Mouse (Mus musculus): ENCODE measurements around the gene Cemip. TPM values are rescaled to one million over a fixed set of nuclear protein-coding genes. Genes with fewer than 3 reads are reported as not detected.
"Not testable (repeated sequence)": the region's sequence is repeated elsewhere in the genome, so short reads cannot be mapped to it uniquely, and the experiment has no call there.

Gene Cemip
- polyA plus RNA-seq (2015; fragmentation: Nextera tagmentation; extraction: Ambion mirVana) = 0.81 and 0.97 TPM in 2 replicates

DNA sequence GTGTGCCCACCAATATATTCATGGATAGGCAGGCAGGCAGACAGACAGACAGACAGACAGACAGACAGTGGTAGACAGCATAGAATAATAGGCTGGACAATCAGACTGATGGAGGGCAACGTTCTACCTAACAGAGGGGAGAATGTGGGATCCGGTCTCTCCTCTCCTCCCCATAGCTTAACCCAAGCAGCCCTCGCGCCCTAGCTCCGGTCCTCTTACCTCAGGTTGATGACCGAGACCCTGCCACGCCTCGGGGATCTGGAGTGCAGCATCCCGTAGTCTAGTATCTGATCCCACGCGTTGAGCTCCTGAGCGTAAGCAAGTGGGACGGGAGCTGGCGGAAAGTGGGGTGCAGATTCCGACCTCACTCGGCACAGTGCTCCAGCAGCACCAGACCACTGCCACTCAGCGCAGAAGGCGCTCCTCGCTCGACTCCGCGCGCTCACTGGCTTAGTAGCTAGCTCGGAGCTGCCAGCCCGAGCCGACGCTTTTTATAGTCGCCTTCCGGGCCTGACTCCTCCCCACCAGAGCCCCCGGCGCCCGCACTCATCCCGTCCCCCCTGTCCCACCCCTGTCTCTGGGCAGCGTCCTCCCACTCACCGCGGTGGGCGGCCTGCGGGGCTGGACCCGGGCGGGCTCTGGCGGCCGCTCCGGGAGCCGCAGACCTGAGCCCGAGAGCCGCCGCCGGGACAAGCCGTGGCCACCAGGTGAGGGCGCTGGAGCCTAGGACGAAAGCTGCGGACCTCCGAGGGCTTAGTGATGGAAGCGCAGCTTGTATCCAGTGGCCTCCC lies at the start of gene Cemip:
Cemip (minus strand) TSS at position 464 of the 791 bp plus-strand sequence.
- H3K27ac ChIP-seq (ENCODE audit: low read depth, low read length) = no peak within 1 kb of the TSS

GRCm38 (mm10) chr7:84132704-84133103 lies 46.4 kb upstream of the Cemip start:
- ATAC-seq = no peak
- H3K4me1 ChIP-seq (ENCODE audit: control insufficient read depth, insufficient read depth, low read depth, low read length) = peaks cover 9% of the 10 kb centered on the region
- no peaks in the 10 kb centered on the region for H3K27me3 ChIP-seq (replicated peaks; ENCODE audit: control insufficient read depth, insufficient read depth, low read length)
- no peak overlapping the region for H3K4me2 ChIP-seq (ENCODE audit: low read length)
- WGBS = 36% methylated on average over 1 of the region's 1 CpGs
- no peak overlapping the region for H3K27ac ChIP-seq (ENCODE audit: low read depth, low read length)
- no peaks in the 10 kb centered on the region for H3K9me3 ChIP-seq (ENCODE audit: control insufficient read depth, low read length)
- H3K36me3 ChIP-seq (ENCODE audit: control insufficient read depth, insufficient read depth, low read length) = no peaks in the 10 kb centered on the region
- H3K9ac ChIP-seq (ENCODE audit: low read depth, low read length) = no peak overlapping the region
- H3K4me3 ChIP-seq (ENCODE audit: low read length) = no peak overlapping the region

More for the DNA sequence above, at the start of gene Cemip:
- Histone ChIP-seq H3K9me3 (ENCODE audit: control insufficient read depth, low read length) (no peaks in the 10 kb centered on the region), H3K4me1 (ENCODE audit: control insufficient read depth, insufficient read depth, low read depth, low read length) (peaks cover 7% of the 10 kb centered on the region), H3K4me2 (ENCODE audit: low read length) (peak within 1 kb of the TSS; percentile 71), H3K27me3 (replicated peaks; ENCODE audit: control insufficient read depth, insufficient read depth, low read length) (no peaks in the 10 kb centered on the region; the same call in none of the 2 replicates), H3K4me3 (ENCODE audit: low read length) (peak within 1 kb of the TSS; percentile 49), H3K9ac (ENCODE audit: low read depth, low read length) (peak within 1 kb of the TSS; percentile 67), H3K36me3 (ENCODE audit: control insufficient read depth, insufficient read depth, low read length) (no peaks in the 10 kb centered on the region)
- WGBS = under 1% methylated on average over 42 of the region's 54 CpGs
- ATAC-seq = peak; percentile 92

GRCm38 (mm10) chr7:84131736-84132135 lies 45.4 kb upstream of the Cemip start:
- no peak overlapping the region for H3K27ac ChIP-seq (ENCODE audit: low read depth, low read length)
- no peak overlapping the region for H3K4me2 ChIP-seq (ENCODE audit: low read length)
- H3K27me3 ChIP-seq (replicated peaks; ENCODE audit: control insufficient read depth, insufficient read depth, low read length) = no peaks in the 10 kb centered on the region
- peaks cover 7% of the 10 kb centered on the region for H3K4me1 ChIP-seq (ENCODE audit: control insufficient read depth, insufficient read depth, low read depth, low read length)
- H3K9me3 ChIP-seq (ENCODE audit: control insufficient read depth, low read length) = no peaks in the 10 kb centered on the region
- H3K9ac ChIP-seq (ENCODE audit: low read depth, low read length) = no peak overlapping the region
- 92% methylated on average over 4 of the region's 4 CpGs for WGBS
- ATAC-seq = no peak
- H3K36me3 ChIP-seq (ENCODE audit: control insufficient read depth, insufficient read depth, low read length) = no peaks in the 10 kb centered on the region
- no peak overlapping the region for H3K4me3 ChIP-seq (ENCODE audit: low read length)

DNA sequence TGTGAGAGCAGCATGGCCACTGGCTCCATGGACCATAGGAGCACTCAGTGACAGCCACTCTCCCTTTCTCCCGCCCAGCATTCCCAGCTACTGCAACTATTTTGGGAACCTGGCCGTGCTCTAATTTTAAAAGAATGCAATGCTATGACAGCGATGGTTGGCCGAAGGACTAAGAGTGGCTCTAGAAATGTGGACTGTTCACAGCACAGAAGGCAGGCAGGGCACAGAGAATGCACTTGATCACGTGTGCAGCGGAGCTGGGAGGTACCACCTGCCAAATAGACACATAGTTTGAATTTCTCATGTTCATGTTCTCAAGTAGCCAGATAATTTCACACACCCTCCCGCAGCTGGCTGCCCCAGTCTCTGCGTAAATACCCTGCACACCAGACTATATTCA lies 42.4 kb upstream of the Cemip start:
- Histone ChIP-seq H3K9ac (ENCODE audit: low read depth, low read length) (no peak overlapping the region), H3K4me2 (ENCODE audit: low read length) (no peak overlapping the region), H3K36me3 (ENCODE audit: control insufficient read depth, insufficient read depth, low read length) (no peaks in the 10 kb centered on the region), H3K27me3 (replicated peaks; ENCODE audit: control insufficient read depth, insufficient read depth, low read length) (no peaks in the 10 kb centered on the region), H3K9me3 (ENCODE audit: control insufficient read depth, low read length) (no peaks in the 10 kb centered on the region), H3K27ac (ENCODE audit: low read depth, low read length) (peak overlapping the region; percentile 23; the same call in 1 of the 2 replicates), H3K4me3 (ENCODE audit: low read length) (no peak overlapping the region), H3K4me1 (ENCODE audit: control insufficient read depth, insufficient read depth, low read depth, low read length) (peaks cover 7% of the 10 kb centered on the region)
- WGBS = 69% methylated on average over 8 of the region's 8 CpGs
- ATAC-seq = no peak; the same call in 1 of the 2 replicates

GRCm38 (mm10) chr7:84125730-84126129 lies 39.4 kb upstream of the Cemip start:
- H3K4me2 ChIP-seq (ENCODE audit: low read length) = no peak overlapping the region
- no peak overlapping the region for H3K4me3 ChIP-seq (ENCODE audit: low read length)
- ATAC-seq = no peak
- no peaks in the 10 kb centered on the region for H3K27me3 ChIP-seq (replicated peaks; ENCODE audit: control insufficient read depth, insufficient read depth, low read length)
- no peaks in the 10 kb centered on the region for H3K36me3 ChIP-seq (ENCODE audit: control insufficient read depth, insufficient read depth, low read length)
- H3K9ac ChIP-seq (ENCODE audit: low read depth, low read length) = no peak overlapping the region
- H3K9me3 ChIP-seq (ENCODE audit: control insufficient read depth, low read length) = no peaks in the 10 kb centered on the region
- 75% methylated on average over 1 of the region's 1 CpGs for WGBS
- peaks cover 9% of the 10 kb centered on the region for H3K4me1 ChIP-seq (ENCODE audit: control insufficient read depth, insufficient read depth, low read depth, low read length)
- H3K27ac ChIP-seq (ENCODE audit: low read depth, low read length) = no peak overlapping the region

DNA sequence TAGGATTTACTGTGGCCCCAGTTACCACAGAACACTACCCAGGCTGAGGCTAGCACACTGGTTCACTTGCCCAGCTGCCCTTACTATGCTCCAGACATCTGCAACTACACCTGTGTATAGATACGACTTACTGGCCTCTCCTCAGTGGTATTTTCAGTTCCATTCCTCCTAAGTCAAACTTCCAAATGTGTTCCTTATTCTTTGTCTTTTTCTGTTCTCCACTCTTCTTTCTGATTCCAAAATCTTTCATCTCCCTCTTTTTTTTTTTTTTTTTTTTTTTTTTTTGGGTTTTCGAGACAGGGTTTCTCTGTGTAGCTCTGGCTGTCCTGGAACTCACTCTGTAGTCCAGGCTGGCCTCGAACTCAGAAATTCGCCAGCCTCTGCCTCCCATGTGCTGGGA lies 37.3 kb upstream of the Cemip start:
- not testable (repeated sequence) for H3K9me3 ChIP-seq (ENCODE audit: control insufficient read depth, low read length); H3K4me2 ChIP-seq (ENCODE audit: low read length); H3K9ac ChIP-seq (ENCODE audit: low read depth, low read length); H3K4me3 ChIP-seq (ENCODE audit: low read length); ATAC-seq; H3K27ac ChIP-seq (ENCODE audit: low read depth, low read length); H3K36me3 ChIP-seq (ENCODE audit: control insufficient read depth, insufficient read depth, low read length); H3K27me3 ChIP-seq (replicated peaks; ENCODE audit: control insufficient read depth, insufficient read depth, low read length)
- H3K4me1 ChIP-seq (ENCODE audit: control insufficient read depth, insufficient read depth, low read depth, low read length) = peaks cover 12% of the 10 kb centered on the region
- 98% methylated on average over 3 of the region's 4 CpGs for WGBS

- H3K9ac ChIP-seq (ENCODE audit: low read depth, low read length) = no peak overlapping the region
- H3K27me3 ChIP-seq (replicated peaks; ENCODE audit: control insufficient read depth, insufficient read depth, low read length) = no peaks in the 10 kb centered on the region
- no peaks in the 10 kb centered on the region for H3K9me3 ChIP-seq (ENCODE audit: control insufficient read depth, low read length)
- peaks cover 9% of the 10 kb centered on the region for H3K4me1 ChIP-seq (ENCODE audit: control insufficient read depth, insufficient read depth, low read depth, low read length)
- no peak overlapping the region for H3K27ac ChIP-seq (ENCODE audit: low read depth, low read length)
- ATAC-seq = no peak
- no peak overlapping the region for H3K4me3 ChIP-seq (ENCODE audit: low read length)
- no peak overlapping the region for H3K4me2 ChIP-seq (ENCODE audit: low read length)
- no peaks in the 10 kb centered on the region for H3K36me3 ChIP-seq (ENCODE audit: control insufficient read depth, insufficient read depth, low read length)
- WGBS = 69% methylated on average over 3 of the region's 3 CpGs
Measured at GRCm38 (mm10) chr7:84121778-84122177, 35.5 kb upstream of the Cemip start.

- H3K36me3 ChIP-seq (ENCODE audit: control insufficient read depth, insufficient read depth, low read length) = no peaks in the 10 kb centered on the region
- 71% methylated on average over 5 of the region's 5 CpGs for WGBS
- H3K27me3 ChIP-seq (replicated peaks; ENCODE audit: control insufficient read depth, insufficient read depth, low read length) = no peaks in the 10 kb centered on the region
- ATAC-seq = no peak
- no peak overlapping the region for H3K4me2 ChIP-seq (ENCODE audit: low read length)
- H3K4me3 ChIP-seq (ENCODE audit: low read length) = no peak overlapping the region
- H3K9me3 ChIP-seq (ENCODE audit: control insufficient read depth, low read length) = no peaks in the 10 kb centered on the region
- no peak overlapping the region for H3K27ac ChIP-seq (ENCODE audit: low read depth, low read length)
- H3K9ac ChIP-seq (ENCODE audit: low read depth, low read length) = no peak overlapping the region
- peaks cover 12% of the 10 kb centered on the region for H3K4me1 ChIP-seq (ENCODE audit: control insufficient read depth, insufficient read depth, low read depth, low read length)
Measured at GRCm38 (mm10) chr7:84120142-84120760, 33.9 kb upstream of the Cemip start.
